Mouse (Mus musculus) A20 (cell line): ENCODE data around the gene Cadps2.

Source experiments
- DNase-seq: peaks from one replicate; pipeline ENCODE4 v3.0.0-alpha.2; 2011; ENCODE audit warnings: low read depth, low spot score

Gene Cadps2

DNA sequence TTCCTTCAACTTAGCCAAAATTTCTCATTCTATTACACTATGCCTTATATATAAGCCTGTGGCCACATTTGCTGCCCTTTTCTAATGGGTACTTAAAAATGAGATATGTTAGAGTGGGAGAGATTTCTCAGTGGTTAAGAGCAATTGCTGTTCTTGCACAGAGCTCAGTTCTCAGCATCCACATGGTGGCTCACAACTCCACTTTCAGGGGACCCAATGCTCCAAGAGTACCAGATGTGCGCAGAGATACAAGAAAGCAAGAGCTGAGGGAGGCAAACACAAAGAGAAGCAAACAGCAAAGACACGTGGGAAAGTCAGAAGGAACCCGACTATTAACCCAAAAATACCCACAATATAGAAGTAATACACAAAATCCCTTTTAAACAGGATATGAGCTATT, 77.0 kb downstream of the Cadps2 start:
- no peak for DNase-seq

DNA sequence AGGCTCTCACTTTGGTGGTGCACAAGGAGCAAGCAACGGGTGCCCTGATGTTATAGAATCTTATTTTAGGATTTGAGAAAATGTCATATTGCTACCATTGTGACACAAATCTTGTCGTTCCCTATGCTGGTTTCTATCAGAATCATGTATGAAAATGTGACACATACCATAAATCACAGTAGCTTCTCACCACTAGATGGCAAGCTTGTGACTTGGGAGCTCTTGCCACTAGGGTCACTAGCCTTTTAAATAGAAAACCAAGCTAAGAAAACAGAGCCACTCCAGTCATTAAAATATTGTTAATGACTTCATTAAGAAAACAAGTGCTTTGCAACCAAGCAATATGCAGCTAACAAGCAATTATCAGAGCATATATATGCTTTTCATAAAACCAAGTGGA, 81.0 kb downstream of the Cadps2 start:
- DNase-seq, result peak; percentile 4

DNA sequence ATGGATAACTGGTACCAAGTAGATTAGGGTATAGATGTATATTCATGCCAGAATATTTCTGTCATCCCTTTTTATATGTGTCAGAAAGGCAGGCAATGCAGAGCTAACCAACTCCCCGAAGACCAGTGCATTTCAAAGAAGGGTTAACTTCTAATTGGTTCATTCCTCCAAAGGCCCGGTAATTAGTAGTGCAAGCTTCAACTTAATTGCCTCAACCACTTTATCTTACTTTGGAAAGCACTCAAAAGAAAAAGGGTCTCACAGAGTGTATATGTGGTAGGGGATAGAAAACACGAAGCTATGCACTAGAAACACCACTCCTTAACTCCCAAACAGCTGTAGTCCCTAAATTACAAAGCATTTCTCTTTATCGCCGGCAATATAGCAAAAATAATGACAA, 90.4 kb downstream of the Cadps2 start:
- no peak for DNase-seq

DNA sequence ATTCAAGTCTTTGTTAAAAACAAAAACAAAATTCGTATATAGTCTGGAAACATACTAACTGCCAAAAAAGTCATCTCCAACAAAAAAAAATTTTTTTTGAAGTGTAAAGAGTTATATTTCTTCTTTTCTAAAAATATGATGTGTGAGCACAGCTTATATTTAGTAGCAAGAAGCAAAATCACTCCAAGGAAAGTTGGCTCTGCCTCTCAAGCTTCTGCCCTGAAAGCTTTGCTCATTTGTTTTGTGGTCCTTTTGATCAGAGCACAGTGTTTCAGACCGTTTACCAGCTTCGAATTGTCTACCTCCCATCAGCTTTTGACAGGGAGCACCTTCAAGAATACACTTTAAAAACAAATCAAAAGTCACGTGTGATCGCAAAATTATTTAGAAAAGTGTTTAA, 99.2 kb downstream of the Cadps2 start:
- no peak for DNase-seq

DNA sequence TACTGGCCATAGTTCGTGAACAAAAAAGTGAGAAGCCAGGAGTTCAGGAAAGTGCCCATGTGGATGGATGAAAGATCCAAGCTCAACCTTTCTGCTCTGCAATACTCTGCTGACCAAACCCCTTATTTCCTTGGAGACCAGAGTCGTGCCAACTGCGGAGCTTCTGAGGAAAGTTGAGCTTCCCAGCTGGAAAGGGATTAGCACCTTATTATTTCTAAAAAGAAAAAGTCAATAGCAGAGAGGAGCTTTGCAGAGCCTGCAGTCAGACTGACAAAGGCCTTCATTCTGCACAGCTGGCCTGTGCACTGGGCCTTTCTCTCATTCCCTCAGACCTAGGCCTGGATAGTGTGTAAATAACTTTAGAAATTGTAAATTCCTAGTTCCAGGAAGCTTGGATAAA, 106.5 kb downstream of the Cadps2 start:
- DNase-seq, result no peak

DNA sequence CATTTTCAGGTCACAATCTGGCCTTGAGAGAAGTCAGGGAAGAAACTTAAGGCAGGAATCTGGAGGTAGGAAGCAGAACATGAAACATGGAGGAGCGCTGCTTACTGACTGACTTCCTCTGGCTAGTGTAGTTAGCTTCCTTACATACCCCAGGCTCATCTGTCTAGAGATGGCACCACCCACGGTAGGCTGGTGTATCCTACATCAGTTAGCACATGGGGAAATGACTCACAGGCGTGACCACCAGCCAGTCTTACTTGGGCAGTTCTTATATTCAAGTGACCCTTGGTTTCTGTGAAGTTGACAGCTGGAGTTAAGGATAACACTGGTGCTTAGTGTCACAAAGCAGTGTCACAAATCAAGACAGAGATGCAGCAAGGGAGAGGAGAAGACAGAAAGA, 110.6 kb downstream of the Cadps2 start:
- DNase-seq, result no peak

DNA sequence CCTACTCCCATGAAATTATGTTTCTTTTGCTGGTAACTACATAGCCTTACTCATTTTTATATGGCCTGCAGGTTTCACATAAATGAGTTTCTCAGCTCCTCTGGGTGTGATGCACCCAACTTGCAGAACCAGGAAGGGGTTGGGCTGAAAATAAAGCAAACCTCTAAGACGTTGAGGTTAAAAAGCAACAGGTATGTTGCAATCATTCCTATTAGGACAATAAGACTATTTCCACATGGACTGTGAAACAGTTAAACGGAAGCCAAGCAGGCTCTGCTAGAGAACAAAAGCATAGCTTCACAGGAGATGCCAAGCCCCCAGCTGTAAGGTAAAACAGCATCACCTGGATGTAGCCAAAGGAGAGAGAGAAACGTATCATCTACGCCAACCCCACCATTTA, 115.5 kb downstream of the Cadps2 start:
- DNase-seq, result no peak

DNA sequence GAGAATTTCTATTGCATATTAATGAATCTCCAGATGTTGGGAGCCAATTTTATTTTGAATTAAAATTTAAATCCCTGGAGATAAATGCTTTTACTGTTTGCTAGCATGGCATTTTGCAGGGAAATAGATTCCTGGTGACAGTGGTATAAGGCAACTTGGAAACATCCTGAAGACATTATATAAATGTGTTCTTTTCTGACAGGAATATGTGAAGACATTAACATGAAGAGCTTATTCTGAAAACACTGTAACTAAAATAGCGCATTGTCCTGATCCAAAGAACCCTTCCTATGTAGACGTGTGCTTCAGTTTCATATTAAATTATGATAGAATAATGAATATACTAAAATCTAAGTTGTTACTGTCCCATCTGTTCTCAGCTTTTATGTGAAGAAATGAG, 118.8 kb downstream of the Cadps2 start:
- no peak for DNase-seq

DNA sequence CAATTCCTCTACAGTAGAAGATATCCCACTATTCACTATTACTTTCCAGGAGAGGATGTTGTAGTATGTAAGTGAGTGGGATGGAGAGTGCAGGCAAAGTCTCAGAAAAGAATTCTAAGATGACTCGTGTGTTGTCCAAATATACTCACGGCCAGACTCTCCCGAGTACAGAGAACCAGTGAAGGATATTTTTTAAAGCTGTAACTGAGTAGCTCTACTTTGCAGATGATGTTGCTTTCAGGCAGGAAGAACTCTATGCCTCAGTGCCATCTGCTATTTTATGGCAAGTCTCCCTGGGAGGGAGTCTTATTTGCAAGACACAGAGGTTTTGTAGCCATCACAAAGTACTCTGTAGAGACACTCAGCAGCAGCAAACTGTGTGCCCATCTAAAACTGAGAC, 131.7 kb downstream of the Cadps2 start:
- no peak for DNase-seq

DNA sequence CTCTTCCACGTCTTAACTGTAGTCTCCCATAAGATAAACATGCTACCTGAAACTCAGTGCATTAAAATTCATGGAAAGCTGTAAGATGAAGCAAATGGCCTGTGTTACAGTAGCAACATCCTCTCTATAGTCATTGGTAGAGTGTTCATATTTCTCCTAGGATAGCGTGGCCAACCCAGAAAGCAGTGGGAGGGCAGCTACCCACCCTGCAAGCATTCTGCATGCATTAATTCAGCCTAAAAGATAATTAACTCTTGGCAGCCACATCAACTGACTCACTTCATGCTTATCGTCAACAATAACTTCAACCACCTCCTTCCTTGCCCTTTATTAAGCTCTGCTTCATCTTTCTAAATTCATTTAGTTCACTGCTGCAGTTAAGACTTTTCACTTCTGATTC, 138.3 kb downstream of the Cadps2 start:
- no peak for DNase-seq

DNA sequence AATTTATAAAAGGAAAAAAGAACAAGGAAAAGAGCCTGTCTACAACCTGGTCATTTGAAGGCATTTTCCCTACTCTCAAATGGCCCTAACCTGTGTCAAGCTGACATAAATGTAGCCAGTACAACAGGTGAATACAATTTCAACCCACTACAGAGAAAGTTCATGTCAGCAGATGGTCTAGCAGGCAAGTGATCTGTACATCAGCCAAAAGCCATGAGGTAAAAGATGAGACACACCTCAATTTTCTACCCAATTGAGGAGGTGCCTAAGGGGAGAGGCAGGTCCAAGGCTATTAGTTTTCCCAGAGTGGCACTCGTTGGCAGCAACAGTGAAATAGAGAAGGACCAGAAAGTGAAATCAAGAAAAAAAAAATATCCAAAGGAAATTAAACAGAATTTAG, 161.0 kb downstream of the Cadps2 start:
- DNase-seq, result no peak

DNA sequence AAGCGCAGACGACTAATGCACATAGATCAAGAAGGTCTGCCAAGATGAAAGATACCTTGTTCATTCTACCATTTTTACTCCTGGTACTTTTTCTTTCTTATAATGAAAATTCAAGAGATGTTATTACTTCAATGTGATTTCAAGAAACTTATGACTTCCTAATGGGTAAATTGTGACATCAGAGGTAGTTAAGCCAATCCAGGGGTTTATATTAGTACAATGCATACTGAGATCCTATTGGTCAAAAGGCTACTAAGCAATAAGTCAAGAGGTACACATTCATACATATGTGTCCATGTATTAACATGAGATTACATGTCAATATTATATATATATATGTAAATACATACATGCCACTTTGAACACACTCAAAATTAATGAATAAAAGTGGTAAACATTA, 184.2 kb downstream of the Cadps2 start, which contains the start of gene Rnf148:
Rnf148 (minus strand) TSS at position 101 of the 400 bp plus-strand sequence.
- no peak for DNase-seq

DNA sequence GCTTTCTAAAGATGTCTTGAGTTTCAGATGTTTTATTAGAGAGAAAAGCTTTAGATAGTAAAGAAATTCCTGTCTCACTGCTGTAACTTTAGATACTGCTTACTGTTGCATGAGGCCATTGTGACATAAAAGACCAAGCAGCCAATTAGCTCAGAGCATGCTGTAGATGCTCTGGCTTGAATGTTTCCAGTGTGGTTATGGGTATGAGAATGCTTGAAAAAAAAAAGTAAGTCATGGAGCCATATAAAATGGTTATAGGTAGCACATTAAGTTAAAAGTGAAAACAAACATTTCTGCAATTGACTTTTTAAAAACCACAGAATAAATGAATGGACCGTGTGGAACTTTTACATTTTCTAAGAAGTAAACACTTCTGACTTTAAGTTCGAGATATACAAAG, 189.0 kb downstream of the Cadps2 start, which contains the start of gene Rnf133:
Rnf133 (minus strand) TSS at position 101 of the 400 bp plus-strand sequence.
- no peak for DNase-seq

DNA sequence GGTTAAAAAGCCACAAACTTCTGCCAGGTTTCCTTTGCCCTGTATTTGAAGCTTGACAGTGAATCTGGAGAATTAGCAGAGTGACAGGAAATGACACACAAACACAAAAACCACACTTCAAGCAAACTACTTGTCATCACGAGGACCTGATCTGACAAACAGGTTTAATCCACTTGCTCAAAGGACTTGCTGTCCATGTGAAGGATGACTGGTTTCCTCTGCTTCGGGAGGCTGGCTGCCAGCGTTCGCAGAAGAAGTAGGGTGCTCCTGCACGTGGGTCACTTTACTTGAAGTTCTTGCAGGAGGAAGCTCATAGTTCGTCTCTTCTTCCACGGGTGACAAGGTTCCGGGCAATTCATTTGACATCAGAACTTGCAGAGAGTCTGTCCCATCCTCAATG, 190.5 kb downstream of the Cadps2 start:
- DNase-seq, result no peak

DNA sequence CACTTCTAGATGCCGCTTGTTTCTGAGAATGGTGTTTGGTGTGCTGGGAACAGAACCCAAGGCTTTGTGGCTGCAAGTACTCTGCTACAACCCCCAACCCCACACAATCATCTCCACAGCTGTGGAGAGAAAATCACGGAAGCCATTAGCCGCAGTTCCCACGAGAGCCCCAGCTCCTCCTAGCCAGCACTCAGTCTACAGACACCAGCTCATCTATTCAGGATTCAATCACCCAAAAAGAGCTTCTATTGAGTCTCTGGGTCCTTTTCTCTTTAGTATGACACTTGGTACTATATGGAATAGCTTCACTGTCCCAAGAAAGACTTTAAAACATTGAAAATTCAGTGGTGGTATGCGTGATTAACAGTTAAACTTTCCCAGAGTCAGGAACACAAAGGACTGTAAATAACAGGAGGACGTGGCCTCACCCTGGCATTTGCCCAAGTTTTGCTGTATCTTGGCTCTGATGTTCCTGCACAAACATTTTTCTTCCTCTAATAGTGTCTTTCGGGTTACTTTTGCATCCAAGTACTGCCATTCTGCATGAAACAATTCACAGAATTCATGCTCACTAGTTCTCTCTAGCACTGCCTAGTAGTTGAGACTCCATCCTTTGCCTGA, 191.5 kb downstream of the Cadps2 start:
- DNase-seq, result no peak

DNA sequence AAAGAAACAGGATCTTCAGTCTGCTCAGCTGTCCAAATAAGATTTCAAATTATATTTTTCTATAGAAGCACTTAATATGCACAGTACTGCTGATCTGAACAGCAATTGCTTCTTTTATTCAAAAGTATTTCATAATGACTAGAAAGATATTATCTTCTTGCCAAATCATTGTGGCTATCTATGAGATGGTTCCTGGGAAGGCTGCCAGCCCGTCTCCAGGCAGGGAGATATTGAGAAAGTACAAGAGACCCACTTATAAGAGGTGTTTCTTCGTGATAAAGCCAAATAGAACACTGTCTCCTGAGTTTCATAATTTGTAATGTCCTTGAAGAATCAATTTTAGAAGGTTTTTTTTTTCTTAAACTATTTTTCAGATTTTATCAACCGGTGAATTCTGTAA, 202.1 kb downstream of the Cadps2 start:
- no peak for DNase-seq

DNA sequence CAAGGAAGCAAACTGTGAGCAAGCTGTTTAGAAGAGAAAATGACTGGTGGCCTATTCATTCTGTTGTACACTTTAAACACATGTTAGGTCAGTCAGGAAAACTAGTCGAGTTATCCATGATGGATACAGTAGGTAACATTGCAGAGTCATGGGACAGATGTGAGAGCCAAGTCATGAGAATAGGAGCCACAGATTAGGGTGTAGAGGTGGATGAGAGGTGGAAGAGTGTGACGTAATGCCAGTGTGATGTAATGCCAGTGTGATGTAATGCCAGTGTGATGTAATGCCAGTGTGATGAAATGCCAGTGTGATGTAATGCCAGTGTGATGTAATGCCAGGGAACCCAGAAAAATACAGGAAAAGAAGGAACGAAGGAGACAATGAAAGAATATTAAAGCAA, 204.0 kb downstream of the Cadps2 start:
- DNase-seq, result no peak

DNA sequence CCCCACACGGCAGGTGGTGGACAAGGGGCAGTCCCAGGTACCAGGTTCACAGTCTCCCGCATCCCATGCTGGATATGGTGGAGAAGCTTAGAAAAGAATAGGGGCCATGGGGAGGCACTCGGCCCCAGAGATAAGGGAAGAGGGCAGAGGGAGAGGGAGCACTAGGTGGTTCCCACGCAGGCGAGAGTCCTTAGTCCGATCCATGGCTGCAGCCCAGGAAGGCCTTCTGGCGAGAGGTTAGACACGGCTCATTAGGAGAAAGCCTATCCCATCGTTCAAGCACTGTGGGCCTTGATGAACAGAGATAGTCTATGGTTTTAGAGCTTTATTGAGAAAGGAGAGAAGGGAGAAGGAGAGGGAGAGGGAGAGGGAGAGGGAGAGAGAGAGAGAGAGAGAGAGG, 205.2 kb downstream of the Cadps2 start:
- no peak for DNase-seq

DNA sequence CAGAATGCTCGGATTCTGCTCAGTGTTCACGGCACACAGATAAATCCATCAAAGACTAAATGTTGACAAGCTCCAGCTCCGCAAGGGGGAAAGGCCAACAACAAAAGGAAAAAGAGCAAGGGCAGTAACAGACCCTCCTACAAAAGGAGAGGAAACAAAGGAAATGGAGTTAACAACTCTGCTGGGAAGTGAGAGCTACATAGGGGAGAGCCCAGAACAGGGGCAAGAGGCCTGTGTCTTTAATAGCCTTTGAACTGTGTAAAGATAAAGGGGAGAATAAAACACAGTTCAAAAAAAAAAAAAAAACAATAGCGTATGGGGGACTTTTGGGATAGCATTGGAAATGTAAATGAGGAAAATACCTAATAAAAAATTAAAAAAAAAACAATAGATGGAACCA, 208.8 kb downstream of the Cadps2 start:
- DNase-seq, result no peak

DNA sequence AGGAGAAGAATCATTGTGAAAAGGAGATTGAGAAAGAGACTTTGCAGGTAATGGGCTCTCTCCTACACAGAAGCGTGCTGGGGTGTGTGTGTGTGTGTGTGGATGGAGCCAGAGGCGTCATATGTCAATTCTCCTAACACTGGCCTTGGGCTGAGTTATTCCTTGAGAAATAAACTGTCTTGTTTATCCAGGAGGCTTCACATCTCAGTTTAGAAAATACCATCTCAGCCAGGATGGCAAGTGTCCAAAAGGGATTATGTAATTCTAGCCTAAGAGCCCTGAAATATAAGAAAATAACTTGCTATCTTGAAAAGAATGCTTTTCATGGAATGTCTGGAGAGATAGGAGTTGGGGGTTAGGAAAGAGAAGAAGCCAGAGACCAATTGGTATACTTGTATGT, 264.1 kb downstream of the Cadps2 start:
- no peak for DNase-seq

DNA sequence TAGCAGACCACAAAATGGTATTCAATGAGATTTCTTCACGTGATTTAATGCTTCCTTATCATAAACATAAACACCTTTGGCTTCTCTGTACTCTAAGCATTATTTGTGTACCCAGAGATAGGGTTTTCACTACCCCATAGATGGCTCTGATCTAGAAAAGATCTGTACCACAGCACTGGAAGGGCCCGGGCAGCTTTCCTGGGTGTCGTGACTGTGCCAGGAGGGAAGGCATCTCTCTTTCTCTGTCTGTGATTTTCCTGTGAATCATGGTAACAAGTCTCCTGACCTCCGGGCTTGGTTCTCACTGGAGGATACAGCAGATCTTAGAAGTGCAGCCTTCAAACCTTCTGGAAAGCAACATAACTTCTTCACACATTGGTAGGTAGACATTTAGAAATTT, 265.5 kb downstream of the Cadps2 start:
- DNase-seq, result no peak

DNA sequence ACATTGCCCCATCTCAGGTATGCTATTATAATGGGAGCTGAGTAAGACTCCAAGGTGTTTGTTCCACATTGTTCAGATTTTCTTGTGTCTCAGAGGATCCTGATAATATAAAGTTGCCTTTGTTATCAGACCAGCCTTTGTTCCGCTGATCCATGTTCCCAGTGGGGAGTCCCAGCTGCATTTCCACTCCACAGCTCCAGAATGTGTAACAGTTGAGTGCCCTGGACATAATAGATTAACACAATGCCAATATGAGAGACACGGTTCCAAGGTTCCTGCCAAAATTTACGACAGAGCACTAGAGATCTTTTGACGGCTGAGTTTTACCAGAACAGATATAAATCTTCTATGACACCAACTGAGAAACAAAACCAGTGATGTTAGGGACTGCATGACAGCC, 266.8 kb downstream of the Cadps2 start:
- no peak for DNase-seq

DNA sequence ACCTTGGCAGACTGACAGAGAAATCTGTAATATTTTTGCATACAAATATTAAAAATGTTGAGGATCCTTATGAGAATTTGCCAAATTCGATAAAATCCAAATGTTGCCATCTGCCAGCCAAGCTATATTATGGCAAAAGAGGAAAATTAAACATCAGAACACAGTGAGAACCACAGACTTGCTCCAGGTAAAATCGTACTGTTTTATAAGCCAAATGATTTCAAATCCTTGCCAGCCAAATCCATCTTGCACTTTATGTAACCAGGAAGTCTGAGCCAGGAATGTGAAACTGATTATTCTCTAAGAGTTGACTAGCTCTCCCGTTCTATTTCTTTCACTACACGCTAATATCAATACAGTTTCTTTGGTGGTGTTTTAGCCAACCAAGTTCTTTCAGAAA, 269.5 kb downstream of the Cadps2 start:
- no peak for DNase-seq

DNA sequence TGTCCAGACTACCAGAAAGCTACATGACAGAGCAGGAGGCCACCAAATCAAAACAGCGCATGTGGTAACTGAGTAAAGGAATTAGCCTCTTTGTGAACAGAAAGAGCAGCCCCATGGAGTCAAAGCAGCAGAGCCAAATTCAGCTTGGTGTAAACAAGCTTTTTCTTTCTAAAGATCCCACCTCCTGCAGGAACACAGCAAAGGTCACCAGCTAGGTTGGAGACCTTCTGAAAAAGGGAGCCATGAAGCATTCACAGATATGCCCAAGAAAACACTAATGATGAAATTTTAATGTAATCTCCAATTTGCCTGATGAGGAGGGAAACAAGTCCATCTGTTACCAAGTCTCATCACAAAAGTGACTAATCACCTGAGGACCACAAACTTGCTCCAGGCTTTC, 270.5 kb downstream of the Cadps2 start:
- DNase-seq, result no peak
